Mouse (Mus musculus) thymus, adult 18-20 months (tissue): Measurements from ENCODE around the gene Rap1gap2.
A peak's percentile ranks its signal among the peaks of the same experiment; 100 is the strongest.

Experiments used
- DNase-seq, 2 experiments: peaks; one replicate each; pipeline ENCODE4 v3.0.0; 2022; ENCODE audit warnings: mixed read lengths in 2 of 2

Rap1gap2 gene

GRCm38 (mm10) chr11:74610545-74611176, at the start of gene Rap1gap2:
Rap1gap2 (minus strand) TSS chr11:74610915.
- DNase-seq = no peak

- no peak for DNase-seq
These were observed 49.6 kb upstream of the Rap1gap2 start for GRCm38 (mm10) chr11:74660336-74660735.

- DNase-seq = no peak
These were observed 45.2 kb upstream of the Rap1gap2 start for GRCm38 (mm10) chr11:74655941-74656340.

- DNase-seq = no peak
These were observed 42.7 kb upstream of the Rap1gap2 start for GRCm38 (mm10) chr11:74653385-74653784.

- no peak for DNase-seq
These were observed 42.1 kb upstream of the Rap1gap2 start for GRCm38 (mm10) chr11:74652791-74653191.

GRCm38 (mm10) chr11:74650576-74651100, 39.9 kb upstream of the Rap1gap2 start:
- DNase-seq = no peak

GRCm38 (mm10) chr11:74649647-74650551, 39.2 kb upstream of the Rap1gap2 start:
- peak in 1 of 2 experiments; percentile 30 for DNase-seq

GRCm38 (mm10) chr11:74649095-74649646, 38.5 kb upstream of the Rap1gap2 start, which contains the start of gene Cluh:
Cluh (plus strand) TSS chr11:74649495.
- peak; percentile 97 to 98 for DNase-seq

- DNase-seq = no peak
These were observed 38.0 kb upstream of the Rap1gap2 start for GRCm38 (mm10) chr11:74648676-74649075.

GRCm38 (mm10) chr11:74647966-74648365, 37.3 kb upstream of the Rap1gap2 start:
- no peak for DNase-seq

- DNase-seq = no peak
These were observed 28.9 kb upstream of the Rap1gap2 start for GRCm38 (mm10) chr11:74639628-74640027.

- no peak for DNase-seq
These were observed 28.2 kb upstream of the Rap1gap2 start for GRCm38 (mm10) chr11:74638791-74639411.

GRCm38 (mm10) chr11:74637971-74638790, 27.5 kb upstream of the Rap1gap2 start:
- peak; percentile 14 to 37 for DNase-seq

- no peak for DNase-seq
These were observed 26.8 kb upstream of the Rap1gap2 start for GRCm38 (mm10) chr11:74637486-74637885.

GRCm38 (mm10) chr11:74634490-74635275, 24.0 kb upstream of the Rap1gap2 start:
- peak in 1 of 2 experiments; percentile 37 for DNase-seq

- no peak for DNase-seq
These were observed 21.4 kb upstream of the Rap1gap2 start for GRCm38 (mm10) chr11:74631880-74632789.

GRCm38 (mm10) chr11:74627481-74627880, 16.8 kb upstream of the Rap1gap2 start:
- DNase-seq = no peak

- DNase-seq = no peak
These were observed 14.6 kb upstream of the Rap1gap2 start for GRCm38 (mm10) chr11:74625333-74625732.

- no peak for DNase-seq
These were observed 13.0 kb upstream of the Rap1gap2 start for GRCm38 (mm10) chr11:74623693-74624092.
